13 mouse cellular contexts compared by ENCODE assay signal in the genomic region with DNA sequence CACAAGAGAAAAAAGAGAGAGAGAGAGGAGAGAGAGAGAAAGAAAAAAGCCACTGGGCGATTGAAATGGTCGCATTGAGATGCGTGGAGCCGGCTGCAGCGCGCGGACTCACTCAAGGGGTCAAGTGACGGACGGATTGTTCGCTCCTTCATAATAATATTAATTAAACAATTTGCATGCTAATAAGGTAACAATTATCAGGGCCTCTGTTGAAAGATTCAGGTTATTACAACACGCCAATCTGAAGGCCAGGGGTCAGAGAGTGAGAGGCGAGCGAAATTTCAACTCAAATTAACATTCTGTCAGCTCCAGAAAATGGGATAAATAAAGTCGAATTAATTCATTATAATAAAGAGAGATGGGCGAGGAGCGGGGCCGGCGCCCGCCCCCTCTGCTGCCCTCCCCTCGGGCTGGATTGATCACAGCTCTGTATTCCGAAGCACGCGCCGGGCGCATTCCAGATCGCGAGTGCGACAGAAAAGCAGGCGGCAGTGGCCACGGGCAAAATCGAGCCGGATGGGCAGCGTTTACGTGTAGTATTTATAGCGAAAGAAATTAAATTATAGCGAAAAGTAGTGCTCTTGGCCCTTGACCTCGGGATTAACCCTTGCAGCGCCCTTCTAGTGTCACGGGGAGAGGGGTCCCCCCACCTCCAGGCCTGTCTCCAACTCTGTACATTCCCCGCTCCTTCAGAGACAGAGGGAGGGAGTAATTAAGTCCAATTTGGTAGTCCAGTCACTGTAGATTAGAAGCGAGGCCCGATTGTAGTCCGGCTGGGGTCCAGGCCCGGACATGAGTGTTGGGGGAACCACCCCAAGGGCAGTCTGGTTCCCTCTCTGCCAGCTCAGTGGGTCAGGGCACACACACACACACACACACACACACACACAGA. TPM values are rescaled to one million over a fixed set of nuclear protein-coding genes. Genes with fewer than 3 reads are reported as not detected.
DNase-seq lines count a peak whose midpoint lies in the region; ATAC-seq and TF ChIP-seq lines count a peak whose summit lies in the region.
"Had no signal": no experiment of that assay in that cellular context is flagged by ENCODE, and none has a peak within 500 bp of the region (broad histone marks: within the 10 kb centered on the region; RNA-seq: fewer than 3 reads in every experiment).

No protein-coding gene starts in this region.

- peak overlapping the region; percentile 38 for H3K4me3 ChIP-seq in forebrain, embryonic 10.5 days
- no peak overlapping the region for H3K4me3 ChIP-seq in forebrain, embryonic 16.5 days (replicated peaks; ENCODE audit: low read length)
- peak overlapping the region; percentile 57 for H3K4me3 ChIP-seq in E14TG2a.4 (replicated peaks; ENCODE audit: low read length)
- H3K4me3 ChIP-seq in hindbrain, postnatal 0 days (ENCODE audit: low read length), result peak overlapping the region; percentile 26

- H3K4me2 ChIP-seq in forebrain, embryonic 16.5 days (ENCODE audit: low read length), result no peak overlapping the region
- H3K4me2 ChIP-seq in hindbrain, postnatal 0 days (ENCODE audit: low read depth, low read length), result peak overlapping the region; percentile 51
- H3K4me2 ChIP-seq: lung, embryonic 14.5 days had no signal

- no peak for ATAC-seq in forebrain, embryonic 16.5 days
- ATAC-seq in hindbrain, postnatal 0 days, result no peak

- peaks cover 90% of the 10 kb centered on the region for H3K4me1 ChIP-seq in forebrain, embryonic 10.5 days
- H3K4me1 ChIP-seq in forebrain, embryonic 16.5 days (replicated peaks; ENCODE audit: control insufficient read depth, insufficient read depth, low read length), result peaks cover 18% of the 10 kb centered on the region
- peaks cover 41% of the 10 kb centered on the region for H3K4me1 ChIP-seq in E14TG2a.4 (replicated peaks; ENCODE audit: low read depth, low read length)
- no peaks in the 10 kb centered on the region for H3K4me1 ChIP-seq in hindbrain, postnatal 0 days (ENCODE audit: insufficient read depth, low read length)

- TF ChIP-seq CTCF in E14TG2a.4 (conservative IDR thresholded peaks at IDR 0.05; ENCODE audit: low read length), result no peak
- no peak for TF ChIP-seq CTCF in hindbrain, postnatal 0 days (IDR thresholded peaks at IDR 0.05; ENCODE audit: low read depth)

- H3K9me3 ChIP-seq in forebrain, embryonic 10.5 days, result no peaks in the 10 kb centered on the region
- H3K9me3 ChIP-seq in forebrain, embryonic 16.5 days (ENCODE audit: control insufficient read depth, low read length), result no peaks in the 10 kb centered on the region
- no peaks in the 10 kb centered on the region for H3K9me3 ChIP-seq in E14TG2a.4 (ENCODE audit: low read length)
- H3K9me3 ChIP-seq in hindbrain, postnatal 0 days (ENCODE audit: low read length), result no peaks in the 10 kb centered on the region

- H3K9ac ChIP-seq in forebrain, embryonic 16.5 days (replicated peaks; ENCODE audit: low read depth, low read length), result no peak overlapping the region
- H3K9ac ChIP-seq in hindbrain, postnatal 0 days (replicated peaks; ENCODE audit: low read length), result peak overlapping the region; percentile 39
- H3K9ac ChIP-seq: lung, embryonic 14.5 days had no signal

- WGBS in forebrain, embryonic 10.5 days, result under 1% methylated on average over 44 of the region's 44 CpGs
- WGBS in forebrain, embryonic 16.5 days, result 1% methylated on average over 44 of the region's 44 CpGs
- 4% methylated on average over 43 of the region's 44 CpGs for WGBS in hindbrain, postnatal 0 days

- H3K27me3 ChIP-seq in forebrain, embryonic 10.5 days (ENCODE audit: poor library complexity, severe bottlenecking), result peaks cover 100% of the 10 kb centered on the region
- H3K27me3 ChIP-seq in forebrain, embryonic 16.5 days (replicated peaks; ENCODE audit: control insufficient read depth, insufficient read depth, low read length), result peaks cover 78% of the 10 kb centered on the region
- peaks cover 98% of the 10 kb centered on the region for H3K27me3 ChIP-seq in E14TG2a.4 (ENCODE audit: insufficient read depth, low read length)
- H3K27me3 ChIP-seq in hindbrain, postnatal 0 days (ENCODE audit: insufficient read depth, low read length), result peaks cover 20% of the 10 kb centered on the region; the same call in 1 of the 2 replicates

- H3K27ac ChIP-seq in forebrain, embryonic 10.5 days, result peak overlapping the region; percentile 81
- H3K27ac ChIP-seq in forebrain, embryonic 16.5 days (ENCODE audit: low read length), result no peak overlapping the region
- peak overlapping the region; percentile 87 for H3K27ac ChIP-seq in hindbrain, postnatal 0 days

- peak; percentile 59 for DNase-seq in forebrain, embryonic 10.5 days (ENCODE audit: extremely low spot score, low spot score)
- DNase-seq in embryo, embryonic 9.5 days (ENCODE audit: extremely low spot score), result peak; percentile 50
- peak; percentile 56 for DNase-seq in hindbrain, postnatal 0 days (ENCODE audit: low spot score)
- DNase-seq in layer of hippocampus, adult 11-12 months (ENCODE audit: low spot score), result no peak
- no peak for DNase-seq in ovary, postnatal 36 days (ENCODE audit: low spot score)
- no peak for DNase-seq in B cell, adult 2 months
- DNase-seq: layer of hippocampus, adult 9-11 months; lung, embryonic 14.5 days had no signal

- no peaks in the 10 kb centered on the region for H3K36me3 ChIP-seq in forebrain, embryonic 10.5 days (replicated peaks)
- no peaks in the 10 kb centered on the region for H3K36me3 ChIP-seq in forebrain, embryonic 16.5 days (ENCODE audit: control insufficient read depth, insufficient read depth)
- no peaks in the 10 kb centered on the region for H3K36me3 ChIP-seq in E14TG2a.4 (ENCODE audit: insufficient read depth, low read length)
- H3K36me3 ChIP-seq in hindbrain, postnatal 0 days (ENCODE audit: insufficient read depth, low read length), result no peaks in the 10 kb centered on the region

RNA-seq across cellular contexts. Expression of gene Uncx, which starts 1.9 kb away (rescaled TPM):
- polyA plus RNA-seq in forebrain, embryonic 10.5 days (2016; fragmentation: Nextera tagmentation; extraction: Ambion mirVana), result 7.7 and 9.4 TPM in 2 replicates
- polyA plus RNA-seq in forebrain, embryonic 16.5 days (2015; fragmentation: Nextera tagmentation; extraction: Ambion mirVana), result 1.6 and 6.4 TPM in 2 replicates
- total RNA-seq in hindbrain, postnatal 0 days (2014; rRNA removed), result 31.3 and 47.0 TPM in 2 replicates
- polyA plus RNA-seq in hindbrain, postnatal 0 days (2015; fragmentation: Nextera tagmentation; extraction: Ambion mirVana), result 30.6 and 34.6 TPM in 2 replicates
- total RNA-seq: common myeloid progenitor, adult 5-6 weeks had no signal
- polyA plus RNA-seq: gonadal fat pad, adult 2 months; lung, embryonic 14.5 days; urinary bladder, adult 2 months had no signal

RNA-seq across cellular contexts. Expression of gene Zfand2a, which starts 57.0 kb away (rescaled TPM):
- polyA plus RNA-seq in forebrain, embryonic 10.5 days (2016; fragmentation: Nextera tagmentation; extraction: Ambion mirVana), result 9.6 and 10.2 TPM in 2 replicates
- 18.8 and 21.4 TPM in 2 replicates for polyA plus RNA-seq in forebrain, embryonic 16.5 days (2015; fragmentation: Nextera tagmentation; extraction: Ambion mirVana)
- 55.2 and 61.1 TPM in 2 replicates for total RNA-seq in hindbrain, postnatal 0 days (2014; rRNA removed)
- polyA plus RNA-seq in hindbrain, postnatal 0 days (2015; fragmentation: Nextera tagmentation; extraction: Ambion mirVana), result 19.4 and 26.2 TPM in 2 replicates

Comparison
In these comparisons a context has a peak if more than half of its experiments do, and no peak if none do; other contexts are left out.
1. DNase-seq: peak in forebrain, embryonic 10.5 days (single experiment), embryo, embryonic 9.5 days (single experiment) and hindbrain, postnatal 0 days (single experiment); none in layer of hippocampus, adult 11-12 months (single experiment), ovary, postnatal 36 days (single experiment) and B cell, adult 2 months (0 of 2).